Mouse (Mus musculus) ES-E14 (cell line): ENCODE measurements around the gene Opn4. TPM values are rescaled to one million over a fixed set of nuclear protein-coding genes. Genes with fewer than 3 reads are reported as not detected.

ENCODE experiments used
- DNase-seq: peaks from one replicate; pipeline ENCODE4 v3.0.0-alpha.2; 2013; ENCODE audit warnings: low read depth, low spot score
- H3K27ac ChIP-seq: 2 replicates; pipeline ENCODE4 v1.5.1; 2012; ENCODE audit warnings: low read depth, mild to moderate bottlenecking, low read length, moderate library complexity, mixed read lengths; ENCODE audit not compliant: poor library complexity, insufficient read depth, severe bottlenecking
- H3K36me3 ChIP-seq: 2 replicates; pipeline ENCODE4 v1.6.1; 2012; ENCODE audit warnings: mild to moderate bottlenecking, low read length, moderate library complexity, mixed read lengths; ENCODE audit not compliant: control insufficient read depth, poor library complexity, insufficient read depth, severe bottlenecking
- H3K4me1 ChIP-seq, 2 experiments: fragments of 150-350 bp in 1 of 2; sonication (generic) in 1 of 2; 2 replicates each; pipeline ENCODE4 v1.6.1; 2012; ENCODE audit warnings: low read length in 2 of 2, mild to moderate bottlenecking in 1 of 2, mixed read lengths in 1 of 2; ENCODE audit not compliant: control insufficient read depth in 2 of 2, insufficient read depth in 2 of 2, poor library complexity in 1 of 2
- H3K4me3 ChIP-seq, 2 experiments: fragments of 150-350 bp in 1 of 2; sonication (generic) in 1 of 2; 2 replicates each; pipeline ENCODE4 v1.5.1; 2012; ENCODE audit warnings: low read length in 2 of 2, low read depth in 1 of 2, mild to moderate bottlenecking in 1 of 2, mixed read lengths in 1 of 2; ENCODE audit not compliant: insufficient read depth in 1 of 2, poor library complexity in 1 of 2, severe bottlenecking in 1 of 2
- H3K9ac ChIP-seq: 2 replicates; pipeline ENCODE4 v1.6.1; 2012; ENCODE audit warnings: low read depth, mild to moderate bottlenecking, low read length, mixed read lengths; ENCODE audit not compliant: poor library complexity, insufficient read depth, severe bottlenecking
- H3K9me3 ChIP-seq: fragments of 150-350 bp; sonication (generic); 2 replicates; pipeline ENCODE4 v1.6.1; 2012; ENCODE audit warnings: low read depth, mild to moderate bottlenecking, low read length; ENCODE audit not compliant: control insufficient read depth, insufficient read depth
- CHD2 ChIP-seq: IDR thresholded peaks from 2 replicates; pipeline ENCODE4 v1.6.1; 2014; ENCODE audit warnings: mild to moderate bottlenecking, low read depth, low read length, inconsistent platforms
- HCFC1 ChIP-seq: IDR thresholded peaks from 2 replicates; pipeline ENCODE4 v1.6.1; 2012; ENCODE audit warnings: low read length, inconsistent platforms, borderline replicate concordance; ENCODE audit not compliant: insufficient read depth
- MAFK ChIP-seq: IDR thresholded peaks from 2 replicates; pipeline ENCODE4 v1.6.1; 2014; ENCODE audit warnings: mild to moderate bottlenecking, low read depth, low read length, inconsistent platforms; ENCODE audit not compliant: insufficient read depth
- ZC3H11A ChIP-seq: IDR thresholded peaks from 2 replicates; pipeline ENCODE4 v1.6.1; 2012; ENCODE audit warnings: low read depth, mild to moderate bottlenecking, inconsistent platforms, low read length, borderline replicate concordance
- ZNF384 ChIP-seq: IDR thresholded peaks from 2 replicates; pipeline ENCODE4 v1.6.1; 2012; ENCODE audit warnings: low read depth, low read length, inconsistent platforms
- in situ Hi-C, 2 experiments: fragments of 600-800 bp; cut with MboI; formaldehyde crosslinking; loops; one replicate each; pipeline ENCODE4 v1.15.1; 2025; ENCODE audit warnings: low sequenced_read_pairs in 2 of 2, inconsistent platforms in 1 of 2; ENCODE audit not compliant: unreplicated experiment in 2 of 2
- total RNA-seq: library from RNA; depleted of rRNA; stranded (reverse); fragments of 300-350 nt; gene quantifications from 2 replicates; pipeline ENCODE4 v1.2.3, GENCODE M21; 2012

Opn4 gene
- total RNA-seq, 1 experiment, result 0.31 TPM

- H3K9ac ChIP-seq, result no peak overlapping the region
- H3K27ac ChIP-seq, result no peak overlapping the region
- no peak for DNase-seq
- in situ Hi-C loops, result no loop called here
- peaks cover 0 to 2% of the 10 kb centered on the region in 2 experiments; a peak in 1 of 4 replicates for H3K4me1 ChIP-seq
- no peaks in the 10 kb centered on the region for H3K9me3 ChIP-seq
- no peak for TF ChIP-seq HCFC1
- TF ChIP-seq ZNF384, result no peak
- no peak for TF ChIP-seq ZC3H11A
- no peak for TF ChIP-seq MAFK
- TF ChIP-seq CHD2, result no peak
- no peak overlapping the region for H3K4me3 ChIP-seq
- H3K36me3 ChIP-seq, result no peaks in the 10 kb centered on the region
Measured at GRCm38 (mm10) chr14:34565711-34566110, 34.2 kb downstream of the Opn4 start.

- H3K9ac ChIP-seq, result no peak overlapping the region
- no peak for TF ChIP-seq MAFK
- no peak for TF ChIP-seq HCFC1
- no peak for TF ChIP-seq CHD2
- no peak for TF ChIP-seq ZNF384
- no peak for TF ChIP-seq ZC3H11A
- no peaks in the 10 kb centered on the region for H3K9me3 ChIP-seq
- no peak overlapping the region for H3K4me3 ChIP-seq
- in situ Hi-C loops, result no loop called here
- peaks cover 0 to 4% of the 10 kb centered on the region in 2 experiments; a peak in 1 of 4 replicates for H3K4me1 ChIP-seq
- DNase-seq, result no peak
- no peak overlapping the region for H3K27ac ChIP-seq
- H3K36me3 ChIP-seq, result no peaks in the 10 kb centered on the region
Measured at GRCm38 (mm10) chr14:34564646-34565045, 35.3 kb downstream of the Opn4 start.

GRCm38 (mm10) chr14:34562393-34562792 is 37.5 kb downstream of the Opn4 start:
- in situ Hi-C loops, result no loop called here
- H3K36me3 ChIP-seq, result no peaks in the 10 kb centered on the region
- no peak overlapping the region for H3K9ac ChIP-seq
- DNase-seq, result no peak
- TF ChIP-seq HCFC1 (no peak), ZNF384 (no peak), CHD2 (no peak), MAFK (no peak), ZC3H11A (no peak)
- H3K4me3 ChIP-seq, result no peak overlapping the region
- peaks cover 0 to 3% of the 10 kb centered on the region in 2 experiments; a peak in 1 of 4 replicates for H3K4me1 ChIP-seq
- no peak overlapping the region for H3K27ac ChIP-seq
- H3K9me3 ChIP-seq, result no peaks in the 10 kb centered on the region

DNA sequence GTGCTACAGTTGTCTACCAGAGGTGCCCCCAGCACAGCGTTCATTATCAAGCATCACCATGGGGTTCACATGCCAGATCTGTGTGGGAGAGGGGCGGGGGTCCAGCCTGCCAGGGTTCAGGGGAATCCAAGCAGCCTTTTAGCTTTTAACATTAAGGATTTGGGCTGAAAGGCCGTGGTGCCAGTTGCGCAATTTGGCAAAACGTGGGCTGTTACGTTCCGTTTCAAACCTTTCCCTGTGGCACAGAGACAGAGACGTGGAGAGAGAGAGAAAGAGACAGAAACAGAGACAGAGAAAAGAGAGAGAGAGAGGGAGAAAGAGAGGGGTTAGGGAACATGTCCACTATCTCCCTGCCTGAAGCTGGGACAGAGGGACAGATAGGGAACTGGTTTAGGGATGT is 38.3 kb downstream of the Opn4 start:
- no peak overlapping the region for H3K27ac ChIP-seq
- H3K9me3 ChIP-seq, result no peaks in the 10 kb centered on the region
- peaks cover 0 to 3% of the 10 kb centered on the region in 2 experiments; a peak in 1 of 4 replicates for H3K4me1 ChIP-seq
- H3K9ac ChIP-seq, result no peak overlapping the region
- no peak for DNase-seq
- no peak for TF ChIP-seq MAFK
- TF ChIP-seq ZNF384, result no peak
- no peak for TF ChIP-seq HCFC1
- no peak for TF ChIP-seq ZC3H11A
- no peak for TF ChIP-seq CHD2
- no peak overlapping the region for H3K4me3 ChIP-seq
- H3K36me3 ChIP-seq, result no peaks in the 10 kb centered on the region
- in situ Hi-C loops, result no loop called here

- no peak overlapping the region for H3K9ac ChIP-seq
- no peaks in the 10 kb centered on the region for H3K36me3 ChIP-seq
- DNase-seq, result no peak
- no peak overlapping the region for H3K27ac ChIP-seq
- H3K4me1 ChIP-seq, result peaks cover 0 to 4% of the 10 kb centered on the region in 2 experiments; a peak in 1 of 4 replicates
- H3K9me3 ChIP-seq, result no peaks in the 10 kb centered on the region
- in situ Hi-C loops, result no loop called here
- TF ChIP-seq CHD2 (no peak), ZC3H11A (no peak), ZNF384 (no peak)
- no peak overlapping the region for H3K4me3 ChIP-seq
Measured at GRCm38 (mm10) chr14:34558947-34559346, 41.0 kb downstream of the Opn4 start.
